Mouse (Mus musculus): ENCODE measurements at regions not wholly inside any gene's neighbourhood (a gene's known extent, or its start where the extent isn't known, plus 50 kb on each side); places are given as distances from the start of the nearest gene placed in this dataset.

- H3K4me2 ChIP-seq (ENCODE audit: low read depth, low read length), result peak overlapping the region; percentile 52
- ATAC-seq (replicated peaks; ENCODE audit: insufficient number of reproducible peaks, low FRiP score, low TSS enrichment, low read depth) (peak; percentile 59; the same call in 1 of the 2 replicates), DNase-seq (ENCODE audit: low spot score) (peak; percentile 54)
- 24% methylated on average over 14 of the region's 14 CpGs for WGBS
- H3K4me3 ChIP-seq (ENCODE audit: low read depth, low read length), result peak overlapping the region; percentile 25
- H3K36me3 ChIP-seq (replicated peaks; ENCODE audit: control insufficient read depth, insufficient read depth, low read depth, low read length), result no peaks in the 10 kb centered on the region
- peak overlapping the region; percentile 39; the same call in 1 of the 2 replicates for H3K9ac ChIP-seq (replicated peaks; ENCODE audit: low read length)
- peaks cover 3% of the 10 kb centered on the region; the same call in 1 of the 2 replicates for H3K4me1 ChIP-seq (ENCODE audit: control insufficient read depth, insufficient read depth, low read length)
- H3K27ac ChIP-seq (replicated peaks; ENCODE audit: low read depth, low read length), result no peak overlapping the region
- peaks cover 3% of the 10 kb centered on the region; the same call in 1 of the 2 replicates for H3K27me3 ChIP-seq (ENCODE audit: control insufficient read depth, insufficient read depth, low read length)
- no peaks in the 10 kb centered on the region for H3K9me3 ChIP-seq (replicated peaks; ENCODE audit: control insufficient read depth, low read length)
These were observed 229.0 kb downstream of the Mtx2 start for GRCm38 (mm10) chr2:75054474-75055186.

DNA sequence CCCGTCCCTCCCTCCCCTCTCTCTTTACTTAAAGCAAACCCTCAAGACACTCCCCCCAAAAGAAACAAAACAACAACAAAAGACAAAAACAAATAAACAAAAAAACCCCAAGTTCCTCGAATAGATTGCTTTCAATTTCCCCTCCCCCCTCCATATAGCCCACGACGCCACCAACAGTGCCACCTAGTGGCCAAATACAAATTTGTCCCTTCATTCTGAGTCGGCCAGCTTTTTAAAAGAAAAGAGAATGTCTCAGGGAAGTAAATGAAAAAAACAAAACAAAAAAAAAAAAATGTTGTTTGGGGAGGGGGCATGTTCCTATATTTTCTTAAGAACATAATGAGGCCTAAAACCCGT is 229.6 kb downstream of the Mtx2 start:
- no peak overlapping the region for H3K9ac ChIP-seq (replicated peaks; ENCODE audit: low read length)
- H3K4me2 ChIP-seq (ENCODE audit: low read depth, low read length), result peak overlapping the region; percentile 52
- H3K4me1 ChIP-seq (ENCODE audit: control insufficient read depth, insufficient read depth, low read length), result peaks cover 3% of the 10 kb centered on the region; the same call in 1 of the 2 replicates
- DNase-seq (ENCODE audit: low spot score) (peak; percentile 86), ATAC-seq (replicated peaks; ENCODE audit: insufficient number of reproducible peaks, low FRiP score, low TSS enrichment, low read depth) (no peak)
- no peaks in the 10 kb centered on the region for H3K9me3 ChIP-seq (replicated peaks; ENCODE audit: control insufficient read depth, low read length)
- no peak overlapping the region for H3K27ac ChIP-seq (replicated peaks; ENCODE audit: low read depth, low read length)
- H3K36me3 ChIP-seq (replicated peaks; ENCODE audit: control insufficient read depth, insufficient read depth, low read depth, low read length), result no peaks in the 10 kb centered on the region
- 0% methylated on average over 6 of the region's 6 CpGs for WGBS
- peak overlapping the region; percentile 25 for H3K4me3 ChIP-seq (ENCODE audit: low read depth, low read length)
- H3K27me3 ChIP-seq (ENCODE audit: control insufficient read depth, insufficient read depth, low read length), result peaks cover 3% of the 10 kb centered on the region; the same call in 1 of the 2 replicates

DNA sequence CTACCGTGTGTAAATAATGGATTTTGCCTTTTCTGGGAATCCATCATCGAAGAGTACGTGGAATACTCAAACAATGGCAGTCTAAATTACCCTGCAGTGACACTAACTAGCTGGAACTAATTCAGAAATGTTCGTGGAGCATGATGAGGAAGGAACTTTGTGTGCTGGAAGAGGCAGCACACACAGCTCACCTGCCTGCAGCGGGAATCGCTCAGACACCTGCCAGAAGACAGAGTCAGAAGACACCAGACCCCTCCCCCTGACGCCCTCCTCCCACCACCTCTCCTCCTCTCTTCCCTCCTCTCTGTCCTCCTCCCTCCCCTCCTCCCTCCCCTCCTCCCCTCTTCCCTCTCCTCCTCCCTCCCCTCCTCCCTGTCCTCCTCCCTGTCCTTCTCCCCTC is 235.4 kb downstream of the Mtx2 start:
- no peaks in the 10 kb centered on the region for H3K27me3 ChIP-seq (ENCODE audit: control insufficient read depth, insufficient read depth, low read length)
- 46% methylated on average over 7 of the region's 7 CpGs for WGBS
- H3K9ac ChIP-seq (replicated peaks; ENCODE audit: low read length), result no peak overlapping the region

DNA sequence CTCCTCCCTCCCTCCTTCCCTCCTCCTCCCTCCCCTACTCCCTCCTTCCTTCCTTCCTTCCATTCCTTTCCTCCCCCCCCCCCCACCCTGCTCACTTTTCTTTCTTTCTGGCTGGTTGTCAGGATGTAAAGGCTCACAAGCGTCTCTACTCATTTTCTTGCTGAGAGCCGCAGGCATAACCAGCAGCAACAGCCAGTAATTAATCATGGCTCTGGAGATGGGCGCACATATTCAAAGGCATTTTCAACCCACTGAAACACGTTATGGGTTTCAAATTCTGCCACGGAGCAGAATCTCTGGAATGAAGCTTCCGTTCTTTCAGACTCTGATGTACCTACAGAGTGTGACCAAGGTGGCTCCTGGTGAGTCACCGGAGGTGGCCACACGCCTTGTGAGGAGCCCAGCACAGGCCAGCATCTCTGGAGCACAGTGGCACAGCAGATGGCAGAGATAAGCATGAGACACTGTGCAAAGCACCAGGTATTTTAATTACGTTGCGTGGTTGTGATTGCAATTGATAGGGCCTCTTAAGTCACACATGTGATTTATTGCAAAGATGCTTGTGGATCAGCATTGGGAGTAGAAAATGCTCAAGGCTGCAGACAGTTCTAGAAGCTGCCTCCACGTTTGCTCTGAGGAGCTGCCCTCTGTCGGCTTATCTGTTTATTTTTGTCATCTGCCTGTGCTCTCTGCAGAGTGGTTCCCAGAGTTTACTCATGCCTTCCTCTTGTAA is 236.0 kb downstream of the Mtx2 start:
- Histone ChIP-seq H3K4me2 (ENCODE audit: low read depth, low read length) (no peak overlapping the region), H3K27me3 (ENCODE audit: control insufficient read depth, insufficient read depth, low read length) (no peaks in the 10 kb centered on the region), H3K9ac (replicated peaks; ENCODE audit: low read length) (no peak overlapping the region), H3K4me1 (ENCODE audit: control insufficient read depth, insufficient read depth, low read length) (no peaks in the 10 kb centered on the region), H3K27ac (replicated peaks; ENCODE audit: low read depth, low read length) (no peak overlapping the region), H3K4me3 (ENCODE audit: low read depth, low read length) (no peak overlapping the region), H3K36me3 (replicated peaks; ENCODE audit: control insufficient read depth, insufficient read depth, low read depth, low read length) (no peaks in the 10 kb centered on the region), H3K9me3 (replicated peaks; ENCODE audit: control insufficient read depth, low read length) (no peaks in the 10 kb centered on the region)
- DNase-seq (ENCODE audit: low spot score), result no peak
- no peak for ATAC-seq (replicated peaks; ENCODE audit: insufficient number of reproducible peaks, low FRiP score, low TSS enrichment, low read depth)
- whole genome bisulfite sequencing, result 61% methylated on average over 12 of the region's 12 CpGs

More for the DNA sequence above, 235.4 kb downstream of the Mtx2 start:
- Histone ChIP-seq H3K9me3 (replicated peaks; ENCODE audit: control insufficient read depth, low read length) (no peaks in the 10 kb centered on the region), H3K36me3 (replicated peaks; ENCODE audit: control insufficient read depth, insufficient read depth, low read depth, low read length) (no peaks in the 10 kb centered on the region), H3K27ac (replicated peaks; ENCODE audit: low read depth, low read length) (no peak overlapping the region), H3K4me1 (ENCODE audit: control insufficient read depth, insufficient read depth, low read length) (no peaks in the 10 kb centered on the region), H3K4me2 (ENCODE audit: low read depth, low read length) (no peak overlapping the region), H3K4me3 (ENCODE audit: low read depth, low read length) (no peak overlapping the region)
- ATAC-seq (replicated peaks; ENCODE audit: insufficient number of reproducible peaks, low FRiP score, low TSS enrichment, low read depth), result no peak
- DNase-seq (ENCODE audit: low spot score), result no peak

DNA sequence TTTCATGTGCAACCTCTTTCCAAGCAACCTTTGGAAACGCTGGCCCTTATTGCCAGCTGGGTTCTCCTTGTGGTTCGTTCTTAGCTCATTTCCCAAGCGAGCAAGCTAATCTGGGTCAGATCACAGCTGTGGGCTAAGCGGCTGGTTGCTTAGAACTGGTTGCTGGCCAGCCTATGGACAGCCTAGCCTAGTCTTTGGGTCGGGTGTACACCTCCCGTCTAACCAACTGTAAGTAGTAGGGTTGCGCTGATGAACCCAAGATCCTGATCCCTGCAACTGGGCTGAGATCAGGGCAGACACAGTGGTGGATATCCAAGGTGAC is 236.5 kb downstream of the Mtx2 start:
- no peaks in the 10 kb centered on the region for H3K9me3 ChIP-seq (replicated peaks; ENCODE audit: control insufficient read depth, low read length)
- no peaks in the 10 kb centered on the region for H3K36me3 ChIP-seq (replicated peaks; ENCODE audit: control insufficient read depth, insufficient read depth, low read depth, low read length)
- H3K4me1 ChIP-seq (ENCODE audit: control insufficient read depth, insufficient read depth, low read length), result no peaks in the 10 kb centered on the region
- H3K4me3 ChIP-seq (ENCODE audit: low read depth, low read length), result no peak overlapping the region
- H3K27me3 ChIP-seq (ENCODE audit: control insufficient read depth, insufficient read depth, low read length), result no peaks in the 10 kb centered on the region
- no peak overlapping the region for H3K4me2 ChIP-seq (ENCODE audit: low read depth, low read length)
- WGBS, result 89% methylated on average over 7 of the region's 7 CpGs
- no peak overlapping the region for H3K9ac ChIP-seq (replicated peaks; ENCODE audit: low read length)
- H3K27ac ChIP-seq (replicated peaks; ENCODE audit: low read depth, low read length), result no peak overlapping the region
- DNase-seq (ENCODE audit: low spot score) (no peak), ATAC-seq (replicated peaks; ENCODE audit: insufficient number of reproducible peaks, low FRiP score, low TSS enrichment, low read depth) (no peak)

- no peak overlapping the region for H3K4me3 ChIP-seq (ENCODE audit: low read depth, low read length)
- H3K27ac ChIP-seq (replicated peaks; ENCODE audit: low read depth, low read length), result no peak overlapping the region
- ATAC-seq (replicated peaks; ENCODE audit: insufficient number of reproducible peaks, low FRiP score, low TSS enrichment, low read depth), result no peak
- WGBS, result 65% methylated on average over 10 of the region's 10 CpGs
- H3K27me3 ChIP-seq (ENCODE audit: control insufficient read depth, insufficient read depth, low read length), result no peaks in the 10 kb centered on the region
- H3K9ac ChIP-seq (replicated peaks; ENCODE audit: low read length), result no peak overlapping the region
- no peaks in the 10 kb centered on the region for H3K36me3 ChIP-seq (replicated peaks; ENCODE audit: control insufficient read depth, insufficient read depth, low read depth, low read length)
- no peaks in the 10 kb centered on the region for H3K9me3 ChIP-seq (replicated peaks; ENCODE audit: control insufficient read depth, low read length)
- H3K4me2 ChIP-seq (ENCODE audit: low read depth, low read length), result no peak overlapping the region
- H3K4me1 ChIP-seq (ENCODE audit: control insufficient read depth, insufficient read depth, low read length), result no peaks in the 10 kb centered on the region
- DNase-seq (ENCODE audit: low spot score), result no peak
These were observed 239.0 kb downstream of the Mtx2 start for GRCm38 (mm10) chr2:75064406-75065115.

- H3K4me3 ChIP-seq (ENCODE audit: low read depth, low read length), result no peak overlapping the region
- H3K9me3 ChIP-seq (replicated peaks; ENCODE audit: control insufficient read depth, low read length), result no peaks in the 10 kb centered on the region
- no peak overlapping the region for H3K9ac ChIP-seq (replicated peaks; ENCODE audit: low read length)
- DNase-seq (ENCODE audit: low spot score) (no peak), ATAC-seq (replicated peaks; ENCODE audit: insufficient number of reproducible peaks, low FRiP score, low TSS enrichment, low read depth) (no peak)
- 73% methylated on average over 2 of the region's 2 CpGs for WGBS
- H3K27ac ChIP-seq (replicated peaks; ENCODE audit: low read depth, low read length), result no peak overlapping the region
- no peaks in the 10 kb centered on the region for H3K27me3 ChIP-seq (ENCODE audit: control insufficient read depth, insufficient read depth, low read length)
- H3K4me2 ChIP-seq (ENCODE audit: low read depth, low read length), result no peak overlapping the region
- no peaks in the 10 kb centered on the region for H3K4me1 ChIP-seq (ENCODE audit: control insufficient read depth, insufficient read depth, low read length)
- H3K36me3 ChIP-seq (replicated peaks; ENCODE audit: control insufficient read depth, insufficient read depth, low read depth, low read length), result no peaks in the 10 kb centered on the region
These were observed 239.7 kb downstream of the Mtx2 start for GRCm38 (mm10) chr2:75065304-75065703.

GRCm38 (mm10) chr2:75069321-75069720 is 243.7 kb downstream of the Mtx2 start:
- no peak for DNase-seq (ENCODE audit: low spot score)
- H3K9ac ChIP-seq (replicated peaks; ENCODE audit: low read length), result no peak overlapping the region
- H3K4me1 ChIP-seq (ENCODE audit: control insufficient read depth, insufficient read depth, low read length), result no peaks in the 10 kb centered on the region
- no peaks in the 10 kb centered on the region for H3K27me3 ChIP-seq (ENCODE audit: control insufficient read depth, insufficient read depth, low read length)
- H3K4me3 ChIP-seq (ENCODE audit: low read depth, low read length), result no peak overlapping the region
- no peaks in the 10 kb centered on the region for H3K9me3 ChIP-seq (replicated peaks; ENCODE audit: control insufficient read depth, low read length)
- WGBS, result 80% methylated on average over 2 of the region's 2 CpGs
- H3K4me2 ChIP-seq (ENCODE audit: low read depth, low read length), result no peak overlapping the region
- no peak for ATAC-seq (replicated peaks; ENCODE audit: insufficient number of reproducible peaks, low FRiP score, low TSS enrichment, low read depth)
- H3K36me3 ChIP-seq (replicated peaks; ENCODE audit: control insufficient read depth, insufficient read depth, low read depth, low read length), result no peaks in the 10 kb centered on the region
- H3K27ac ChIP-seq (replicated peaks; ENCODE audit: low read depth, low read length), result no peak overlapping the region
